In the genomic region with DNA sequence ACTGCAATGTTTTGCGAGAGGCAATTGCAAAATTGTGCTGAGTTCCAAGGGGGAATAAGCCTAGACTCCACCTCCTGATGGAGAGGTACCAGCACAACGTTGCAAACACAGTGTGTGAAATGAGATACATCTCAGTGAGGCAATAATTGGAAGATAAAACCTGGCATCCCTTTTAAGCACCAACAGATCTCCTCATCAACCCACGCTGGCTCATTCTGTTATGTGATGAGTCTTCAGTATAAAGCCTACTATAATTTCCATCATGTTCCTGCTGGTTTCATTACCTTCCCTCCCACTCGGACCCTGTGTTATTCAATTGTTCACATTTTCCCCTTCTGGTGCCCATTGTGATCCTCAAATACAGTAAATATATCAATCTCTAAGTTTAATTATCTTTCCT, we compare ENCODE assay signal across 31 mouse cellular contexts. TPM values are rescaled to one million over a fixed set of nuclear protein-coding genes. Genes with fewer than 3 reads are reported as not detected.
DNase-seq lines count a peak whose midpoint lies in the region; ATAC-seq lines count a peak whose summit lies in the region.
"Had no signal": no experiment of that assay in that cellular context is flagged by ENCODE, and none has a peak within 500 bp of the region (broad histone marks: within the 10 kb centered on the region; RNA-seq: fewer than 3 reads in every experiment).

No protein-coding gene starts in this region.

- WGBS in midbrain, embryonic 14.5 days, result 83% methylated on average over 4 of the region's 4 CpGs

- H3K27me3 ChIP-seq in midbrain, embryonic 14.5 days (ENCODE audit: control insufficient read depth, insufficient read depth, low read length), result no peaks in the 10 kb centered on the region
- H3K27me3 ChIP-seq: forebrain, embryonic 13.5 days; heart, embryonic 12.5 days; heart, embryonic 15.5 days; hindbrain, embryonic 13.5 days had no signal

- no peak overlapping the region for H3K4me3 ChIP-seq in midbrain, embryonic 14.5 days (replicated peaks; ENCODE audit: low read depth, low read length)
- H3K4me3 ChIP-seq: forebrain, embryonic 10.5 days; forebrain, embryonic 13.5 days; gastrocnemius, adult 2 months; heart, embryonic 12.5 days; heart, embryonic 15.5 days; hindbrain, embryonic 10.5 days; hindbrain, embryonic 13.5 days had no signal

- no peak for ATAC-seq in midbrain, embryonic 14.5 days (ENCODE audit: low FRiP score, low TSS enrichment)
- ATAC-seq: activated CD4-positive, CD25-positive, alpha-beta regulatory T cell, adult 4 months; CD4-positive, CD25-positive, alpha-beta regulatory T cell, adult 4 months; forebrain, embryonic 13.5 days; forebrain, embryonic 16.5 days; hindbrain, embryonic 16.5 days had no signal

- H3K36me3 ChIP-seq in midbrain, embryonic 14.5 days (ENCODE audit: control insufficient read depth, insufficient read depth, low read length), result no peaks in the 10 kb centered on the region
- H3K36me3 ChIP-seq: forebrain, embryonic 10.5 days; heart, embryonic 12.5 days; heart, embryonic 15.5 days; hindbrain, embryonic 10.5 days; hindbrain, embryonic 13.5 days had no signal

- H3K27ac ChIP-seq in midbrain, embryonic 14.5 days (replicated peaks; ENCODE audit: low read depth, low read length), result no peak overlapping the region
- H3K27ac ChIP-seq: forebrain, embryonic 10.5 days; forebrain, embryonic 13.5 days; gastrocnemius, adult 2 months; heart, embryonic 15.5 days; hindbrain, embryonic 10.5 days; hindbrain, embryonic 13.5 days had no signal

- no peak overlapping the region for H3K4me2 ChIP-seq in midbrain, embryonic 14.5 days (ENCODE audit: low read length)
- H3K4me2 ChIP-seq: forebrain, embryonic 13.5 days; heart, embryonic 12.5 days; heart, embryonic 15.5 days; hindbrain, embryonic 13.5 days had no signal

- peak; percentile 35 for DNase-seq in layer of hippocampus, adult 11-12 months (ENCODE audit: low spot score)
- no peak for DNase-seq in layer of hippocampus, adult 9-10 months (ENCODE audit: low spot score)
- peak; percentile 3 for DNase-seq in right cerebral cortex, postnatal 25 days
- DNase-seq in right cerebral cortex, adult 18-20 months, result no peak
- peak; percentile 10 to 11 for DNase-seq in layer of hippocampus, postnatal 36 days
- no peak for DNase-seq in midbrain, embryonic 14.5 days
- DNase-seq: adrenal gland, adult 8-10 months; adrenal gland, postnatal 25 days; cerebellum, adult 18-20 months; cerebellum, adult 9-10 months; cerebellum, postnatal 14 days; gastrocnemius, adult 2 months; gastrocnemius, postnatal 25 days; heart, adult 18-20 months; heart, postnatal 10 days; heart, postnatal 36 days had no signal

- no peaks in the 10 kb centered on the region for H3K4me1 ChIP-seq in midbrain, embryonic 14.5 days (ENCODE audit: control insufficient read depth, insufficient read depth, low read length)
- H3K4me1 ChIP-seq: forebrain, embryonic 10.5 days; forebrain, embryonic 13.5 days; heart, embryonic 12.5 days; heart, embryonic 15.5 days; hindbrain, embryonic 10.5 days; hindbrain, embryonic 13.5 days had no signal

- H3K9ac ChIP-seq in midbrain, embryonic 14.5 days (replicated peaks; ENCODE audit: low read length), result no peak overlapping the region
- H3K9ac ChIP-seq: forebrain, embryonic 13.5 days; heart, embryonic 12.5 days; heart, embryonic 15.5 days; hindbrain, embryonic 13.5 days had no signal

- no peaks in the 10 kb centered on the region for H3K9me3 ChIP-seq in midbrain, embryonic 14.5 days (ENCODE audit: control insufficient read depth, low read length)
- H3K9me3 ChIP-seq: forebrain, embryonic 10.5 days; forebrain, embryonic 13.5 days; heart, embryonic 12.5 days; heart, embryonic 15.5 days; hindbrain, embryonic 10.5 days; hindbrain, embryonic 13.5 days had no signal

RNA-seq across cellular contexts. Expression of a gene that starts 1.2 kb away (rescaled TPM):
- not detected for total RNA-seq in layer of hippocampus, postnatal 36 days (2021)
- polyA plus RNA-seq in midbrain, embryonic 14.5 days (2014; fragmentation: Nextera tagmentation; extraction: Ambion mirVana), result not detected in 2 replicates
- total RNA-seq: adrenal gland, adult 8-10 months; adrenal gland, postnatal 25 days; gastrocnemius, adult 2 months; gastrocnemius, postnatal 25 days; heart, adult 18-20 months; heart, postnatal 10 days; heart, postnatal 36 days; MEL had no signal
- polyA plus RNA-seq: activated CD4-positive, CD25-positive, alpha-beta regulatory T cell, adult 4 months; C2C12; CD4-positive, CD25-positive, alpha-beta regulatory T cell, adult 4 months; embryonic facial prominence, embryonic 11.5 days; embryonic facial prominence, embryonic 14.5 days; forebrain, embryonic 10.5 days; forebrain, embryonic 13.5 days; forebrain, embryonic 16.5 days; gonadal fat pad, adult 2 months; heart, embryonic 12.5 days; heart, embryonic 15.5 days; hindbrain, embryonic 10.5 days; hindbrain, embryonic 13.5 days; hindbrain, embryonic 16.5 days had no signal

Comparison
In these comparisons a context has a peak if more than half of its experiments do, and no peak if none do; other contexts are left out.
1. DNase-seq: peak in layer of hippocampus, adult 11-12 months (single experiment), right cerebral cortex, postnatal 25 days (single experiment) and layer of hippocampus, postnatal 36 days (2 of 2); none in layer of hippocampus, adult 9-10 months (single experiment), right cerebral cortex, adult 18-20 months (single experiment) and midbrain, embryonic 14.5 days (single experiment).